Mouse (Mus musculus): Measurements from ENCODE around the gene Cela2a.
"Not testable (repeated sequence)": the region's sequence is repeated elsewhere in the genome, so short reads cannot be mapped to it uniquely, and the experiment has no call there.

The Cela2a gene

GRCm38 (mm10) chr4:141797545-141797944, 28.4 kb downstream of the Cela2a start:
- DNase-seq (ENCODE audit: low read depth, low spot score) = no peak

- no peak for DNase-seq (ENCODE audit: low read depth, low spot score)
Measured at GRCm38 (mm10) chr4:141796954-141797353, 29.0 kb downstream of the Cela2a start.

- DNase-seq (ENCODE audit: low read depth, low spot score) = no peak
Measured at GRCm38 (mm10) chr4:141796356-141796755, 29.6 kb downstream of the Cela2a start.

GRCm38 (mm10) chr4:141794152-141794535, 31.8 kb downstream of the Cela2a start:
- no peak for DNase-seq (ENCODE audit: low read depth, low spot score)

GRCm38 (mm10) chr4:141793282-141794151, 32.4 kb downstream of the Cela2a start, which contains the start of gene Casp9:
Gene Casp9, plus strand, starts transcription at chr4:141793612.
- DNase-seq (ENCODE audit: low read depth, low spot score) = peak; percentile 96

GRCm38 (mm10) chr4:141792554-141793281, 33.2 kb downstream of the Cela2a start:
- DNase-seq (ENCODE audit: low read depth, low spot score) = peak; percentile 75

- DNase-seq (ENCODE audit: low read depth, low spot score) = no peak
Measured at GRCm38 (mm10) chr4:141791951-141792350, 34.0 kb downstream of the Cela2a start.

- no peak for DNase-seq (ENCODE audit: low read depth, low spot score)
Measured at GRCm38 (mm10) chr4:141791486-141791885, 34.5 kb downstream of the Cela2a start.

- DNase-seq (ENCODE audit: low read depth, low spot score) = peak; percentile 99
Measured at GRCm38 (mm10) chr4:141790524-141790990, 35.4 kb downstream of the Cela2a start, which contains the start of gene Dnajc16. Gene Dnajc16, minus strand, starts transcription at chr4:141790931.

- DNase-seq (ENCODE audit: low read depth, low spot score) = peak; percentile 14
Measured at GRCm38 (mm10) chr4:141789564-141790218, 36.3 kb downstream of the Cela2a start.

- no peak for DNase-seq (ENCODE audit: low read depth, low spot score)
Measured at GRCm38 (mm10) chr4:141787462-141787861, 38.5 kb downstream of the Cela2a start.

GRCm38 (mm10) chr4:141787046-141787445, 38.9 kb downstream of the Cela2a start:
- DNase-seq (ENCODE audit: low read depth, low spot score) = no peak

- no peak for DNase-seq (ENCODE audit: low read depth, low spot score)
Measured at GRCm38 (mm10) chr4:141786141-141786540, 39.8 kb downstream of the Cela2a start.

- DNase-seq (ENCODE audit: low read depth, low spot score) = no peak
Measured at GRCm38 (mm10) chr4:141784835-141785234, 41.1 kb downstream of the Cela2a start.

- no peak for DNase-seq (ENCODE audit: low read depth, low spot score)
Measured at GRCm38 (mm10) chr4:141781201-141781985, 44.6 kb downstream of the Cela2a start.

- DNase-seq (ENCODE audit: low read depth, low spot score) = no peak
Measured at GRCm38 (mm10) chr4:141779828-141780227, 46.1 kb downstream of the Cela2a start.

- not testable (repeated sequence) for DNase-seq (ENCODE audit: low read depth, low spot score)
Measured at GRCm38 (mm10) chr4:141773019-141773418, 52.9 kb downstream of the Cela2a start.

GRCm38 (mm10) chr4:141771823-141772222, 54.1 kb downstream of the Cela2a start:
- DNase-seq (ENCODE audit: low read depth, low spot score) = no peak

- no peak for DNase-seq (ENCODE audit: low read depth, low spot score)
Measured at GRCm38 (mm10) chr4:141769501-141770160, 56.3 kb downstream of the Cela2a start.

GRCm38 (mm10) chr4:141767353-141768036, 58.5 kb downstream of the Cela2a start:
- DNase-seq (ENCODE audit: low read depth, low spot score) = peak; percentile 17
